In genomic region chr11:63573271-63573670, GRCm38 (mm10) we compare ENCODE assay signal across 26 mouse cellular contexts.
DNase-seq lines count a peak whose midpoint lies in the region; ATAC-seq and TF ChIP-seq lines count a peak whose summit lies in the region.
"Had no signal": no experiment of that assay in that cellular context is flagged by ENCODE, and none has a peak within 500 bp of the region (broad histone marks: within the 10 kb centered on the region; RNA-seq: fewer than 3 reads in every experiment).

No protein-coding gene starts in this region.

- WGBS in forebrain, embryonic 16.5 days: 60% methylated on average over 2 of the region's 2 CpGs
- WGBS in forebrain, embryonic 15.5 days: 57% methylated on average over 2 of the region's 2 CpGs
- WGBS in lung, postnatal 0 days: 39% methylated on average over 2 of the region's 2 CpGs

- DNase-seq in layer of hippocampus, adult 11-12 months (ENCODE audit: low spot score): peak; percentile 5
- DNase-seq in layer of hippocampus, postnatal 10 days (ENCODE audit: low spot score in 2 of 2): no peak
- peak; percentile 4 for DNase-seq in lung, postnatal 0 days (ENCODE audit: low spot score)
- DNase-seq in lung, postnatal 4 days: no peak
- DNase-seq: adrenal gland, postnatal 10 days; adrenal gland, postnatal 36 days; B cell, adult 2 months; cerebellum, adult 11-12 months; cerebellum, adult 8-10 months; cerebellum, postnatal 10 days; cerebellum, postnatal 36 days; embryo, embryonic 11 days; gastrocnemius, postnatal 25 days; heart, adult 18-20 months had no signal

- H3K9me3 ChIP-seq in forebrain, embryonic 16.5 days (ENCODE audit: control insufficient read depth, low read length): no peaks in the 10 kb centered on the region
- no peaks in the 10 kb centered on the region for H3K9me3 ChIP-seq in forebrain, embryonic 15.5 days
- no peaks in the 10 kb centered on the region for H3K9me3 ChIP-seq in lung, postnatal 0 days (ENCODE audit: low read length)
- H3K9me3 ChIP-seq: embryonic facial prominence, embryonic 10.5 days; embryonic facial prominence, embryonic 13.5 days; heart, embryonic 13.5 days; hindbrain, embryonic 12.5 days; hindbrain, embryonic 15.5 days; intestine, embryonic 15.5 days had no signal

- TF ChIP-seq EP300 in lung, postnatal 0 days (IDR thresholded peaks at IDR 0.05): no peak

- no peak overlapping the region for H3K9ac ChIP-seq in forebrain, embryonic 16.5 days (replicated peaks; ENCODE audit: low read depth, low read length)
- no peak overlapping the region for H3K9ac ChIP-seq in forebrain, embryonic 15.5 days (replicated peaks)
- H3K9ac ChIP-seq in lung, postnatal 0 days (replicated peaks; ENCODE audit: low read depth): no peak overlapping the region
- H3K9ac ChIP-seq: embryonic facial prominence, embryonic 13.5 days; heart, embryonic 13.5 days; hindbrain, embryonic 12.5 days; hindbrain, embryonic 15.5 days; intestine, embryonic 15.5 days had no signal

- no peaks in the 10 kb centered on the region; the same call in 1 of the 2 replicates for H3K27me3 ChIP-seq in forebrain, embryonic 16.5 days (replicated peaks; ENCODE audit: control insufficient read depth, insufficient read depth, low read length)
- H3K27me3 ChIP-seq in forebrain, embryonic 15.5 days: no peaks in the 10 kb centered on the region
- H3K27me3 ChIP-seq in lung, postnatal 0 days (replicated peaks; ENCODE audit: insufficient read depth, low read length): no peaks in the 10 kb centered on the region
- H3K27me3 ChIP-seq: embryonic facial prominence, embryonic 13.5 days; hindbrain, embryonic 12.5 days; hindbrain, embryonic 15.5 days; intestine, embryonic 15.5 days had no signal

- TF ChIP-seq CTCF in lung, postnatal 0 days (IDR thresholded peaks at IDR 0.05): no peak

- H3K4me1 ChIP-seq in forebrain, embryonic 16.5 days (replicated peaks; ENCODE audit: control insufficient read depth, insufficient read depth, low read length): 0 out of 2 replicates have a peak, but pooled peaks cover 6% of the 10 kb centered on the region
- 0 out of 2 replicates have a peak, but pooled peaks cover 6% of the 10 kb centered on the region for H3K4me1 ChIP-seq in forebrain, embryonic 15.5 days
- H3K4me1 ChIP-seq in lung, postnatal 0 days (ENCODE audit: insufficient read depth, low read depth, low read length): no peaks in the 10 kb centered on the region
- H3K4me1 ChIP-seq: hindbrain, embryonic 12.5 days; hindbrain, embryonic 15.5 days; intestine, embryonic 15.5 days had no signal

- H3K27ac ChIP-seq in forebrain, embryonic 16.5 days (ENCODE audit: low read length): no peak overlapping the region
- H3K27ac ChIP-seq in forebrain, embryonic 15.5 days (replicated peaks): no peak overlapping the region
- no peak overlapping the region for H3K27ac ChIP-seq in lung, postnatal 0 days (ENCODE audit: low read length)
- H3K27ac ChIP-seq: embryonic facial prominence, embryonic 10.5 days; embryonic facial prominence, embryonic 13.5 days; heart, embryonic 13.5 days; hindbrain, embryonic 12.5 days; hindbrain, embryonic 15.5 days; intestine, embryonic 15.5 days had no signal

- peak; percentile 36; the same call in 1 of the 2 replicates for ATAC-seq in forebrain, embryonic 16.5 days
- no peak for ATAC-seq in forebrain, embryonic 15.5 days (replicated peaks)
- no peak for ATAC-seq in lung, postnatal 0 days
- no peak for ATAC-seq in inflammation-experienced regulatory T-cells, adult 6 months
- ATAC-seq: intestine, embryonic 15.5 days; Patski had no signal

- H3K4me3 ChIP-seq in forebrain, embryonic 16.5 days (replicated peaks; ENCODE audit: low read length): no peak overlapping the region
- H3K4me3 ChIP-seq in forebrain, embryonic 15.5 days: no peak overlapping the region
- H3K4me3 ChIP-seq in lung, postnatal 0 days (ENCODE audit: low read depth, low read length): no peak overlapping the region
- H3K4me3 ChIP-seq: embryonic facial prominence, embryonic 10.5 days; embryonic facial prominence, embryonic 13.5 days; erythroblast, embryonic 14.5 days; heart, embryonic 13.5 days; hindbrain, embryonic 12.5 days; hindbrain, embryonic 15.5 days; intestine, embryonic 15.5 days had no signal

- no peak overlapping the region for H3K4me2 ChIP-seq in forebrain, embryonic 16.5 days (ENCODE audit: low read length)
- no peak overlapping the region for H3K4me2 ChIP-seq in forebrain, embryonic 15.5 days (replicated peaks)
- H3K4me2 ChIP-seq in lung, postnatal 0 days (replicated peaks; ENCODE audit: low read depth, low read length): no peak overlapping the region
- H3K4me2 ChIP-seq: embryonic facial prominence, embryonic 13.5 days; heart, embryonic 13.5 days; hindbrain, embryonic 12.5 days; hindbrain, embryonic 15.5 days; intestine, embryonic 15.5 days had no signal

- no peaks in the 10 kb centered on the region for H3K36me3 ChIP-seq in forebrain, embryonic 16.5 days (ENCODE audit: control insufficient read depth, insufficient read depth)
- no peaks in the 10 kb centered on the region for H3K36me3 ChIP-seq in forebrain, embryonic 15.5 days
- no peaks in the 10 kb centered on the region for H3K36me3 ChIP-seq in lung, postnatal 0 days (ENCODE audit: insufficient read depth, low read length)
- H3K36me3 ChIP-seq: embryonic facial prominence, embryonic 10.5 days; embryonic facial prominence, embryonic 13.5 days; G1E; heart, embryonic 13.5 days; hindbrain, embryonic 12.5 days; hindbrain, embryonic 15.5 days; intestine, embryonic 15.5 days had no signal

Comparison
In these comparisons a context has a peak if more than half of its experiments do, and no peak if none do; other contexts are left out.
1. DNase-seq: peak in layer of hippocampus, adult 11-12 months (single experiment) and lung, postnatal 0 days (single experiment); none in layer of hippocampus, postnatal 10 days (0 of 2) and lung, postnatal 4 days (0 of 2).